Mouse (Mus musculus) hindbrain, embryonic 13.5 days (tissue): ENCODE measurements at regions not wholly inside any gene's neighbourhood (a gene's known extent, or its start where the extent isn't known, plus 50 kb on each side); places are given as distances from the start of the nearest gene placed in this dataset.

Source experiments
- ATAC-seq: fragments of 200-750 bp; cut with Nextera tagmentation; 2 replicates; pipeline ENCODE4 v1.8.0; 2017; ENCODE audit warnings: moderate TSS enrichment; ENCODE audit not compliant: low FRiP score
- H3K27ac ChIP-seq: fragments of 300-500 bp; sonication (generic); 2 replicates; pipeline ENCODE4 v1.5.1; 2015; ENCODE audit warnings: inconsistent platforms, mild to moderate bottlenecking, moderate library complexity
- H3K27me3 ChIP-seq: fragments of 300-500 bp; sonication (generic); 2 replicates; pipeline ENCODE4 v1.6.1; 2015; ENCODE audit warnings: mild to moderate bottlenecking, inconsistent platforms
- H3K36me3 ChIP-seq: fragments of 300-500 bp; sonication (generic); 2 replicates; pipeline ENCODE4 v1.6.1; 2015; ENCODE audit warnings: mild to moderate bottlenecking, inconsistent platforms
- H3K4me1 ChIP-seq: fragments of 300-500 bp; sonication (generic); replicated peaks from 2 replicates; pipeline ENCODE4 v1.6.1; 2015; ENCODE audit warnings: inconsistent platforms
- H3K4me2 ChIP-seq: fragments of 300-500 bp; sonication (generic); 2 replicates; pipeline ENCODE4 v1.6.1; 2015; ENCODE audit warnings: inconsistent platforms, mild to moderate bottlenecking, moderate library complexity
- H3K4me3 ChIP-seq: fragments of 300-500 bp; sonication (generic); 2 replicates; pipeline ENCODE4 v1.5.1; 2015; ENCODE audit warnings: mild to moderate bottlenecking, inconsistent platforms
- H3K9ac ChIP-seq: fragments of 300-500 bp; sonication (generic); 2 replicates; pipeline ENCODE4 v1.6.1; 2015; ENCODE audit warnings: mild to moderate bottlenecking, inconsistent platforms
- H3K9me3 ChIP-seq: fragments of 300-500 bp; sonication (generic); 2 replicates; pipeline ENCODE4 v1.6.1; 2016; ENCODE audit warnings: inconsistent platforms
- WGBS: fragments of 180-500 bp; shearing (Covaris S2); methylation state at CpG from one replicate; pipeline ENCODE4 v1.1.7; 2015; 5-methylcytosine and 5-hydroxymethylcytosine counted together

- 86% methylated on average over 3 of the region's 3 CpGs for WGBS
- Histone ChIP-seq H3K4me1 (no peaks in the 10 kb centered on the region), H3K4me2 (no peak overlapping the region), H3K4me3 (no peak overlapping the region), H3K27ac (no peak overlapping the region), H3K9ac (no peak overlapping the region), H3K36me3 (no peaks in the 10 kb centered on the region), H3K9me3 (no peaks in the 10 kb centered on the region), H3K27me3 (no peaks in the 10 kb centered on the region)
- ATAC-seq = no peak
Observed at GRCm38 (mm10) chr15:6072920-6073319, 226.7 kb upstream of the Dab2 start.

- 43% methylated on average over 8 of the region's 8 CpGs for WGBS
- Histone ChIP-seq H3K9me3 (no peaks in the 10 kb centered on the region), H3K4me2 (no peak overlapping the region), H3K27me3 (no peaks in the 10 kb centered on the region), H3K27ac (no peak overlapping the region), H3K9ac (no peak overlapping the region), H3K36me3 (no peaks in the 10 kb centered on the region), H3K4me3 (no peak overlapping the region), H3K4me1 (no peaks in the 10 kb centered on the region)
- ATAC-seq = peak; percentile 82
Observed at GRCm38 (mm10) chr15:6080714-6081635, 218.6 kb upstream of the Dab2 start.

GRCm38 (mm10) chr15:6087208-6087607 lies 212.4 kb upstream of the Dab2 start:
- no peaks in the 10 kb centered on the region for H3K9me3 ChIP-seq
- H3K4me1 ChIP-seq = no peaks in the 10 kb centered on the region
- H3K4me2 ChIP-seq = no peak overlapping the region
- H3K9ac ChIP-seq = no peak overlapping the region
- H3K4me3 ChIP-seq = no peak overlapping the region
- WGBS = 84% methylated on average over 3 of the region's 3 CpGs
- no peak for ATAC-seq
- no peaks in the 10 kb centered on the region for H3K36me3 ChIP-seq
- H3K27me3 ChIP-seq = no peaks in the 10 kb centered on the region
- no peak overlapping the region for H3K27ac ChIP-seq

GRCm38 (mm10) chr15:6088498-6088897 lies 211.1 kb upstream of the Dab2 start:
- H3K4me1 ChIP-seq = no peaks in the 10 kb centered on the region
- H3K9ac ChIP-seq = no peak overlapping the region
- no peak overlapping the region for H3K4me3 ChIP-seq
- no peak overlapping the region for H3K27ac ChIP-seq
- ATAC-seq = no peak
- no peaks in the 10 kb centered on the region for H3K27me3 ChIP-seq
- no peaks in the 10 kb centered on the region for H3K9me3 ChIP-seq
- H3K36me3 ChIP-seq = no peaks in the 10 kb centered on the region
- no peak overlapping the region for H3K4me2 ChIP-seq
- 84% methylated on average over 4 of the region's 4 CpGs for WGBS

- Histone ChIP-seq H3K9me3 (no peaks in the 10 kb centered on the region), H3K27me3 (no peaks in the 10 kb centered on the region), H3K27ac (no peak overlapping the region), H3K4me2 (no peak overlapping the region), H3K4me3 (no peak overlapping the region), H3K4me1 (no peaks in the 10 kb centered on the region), H3K9ac (no peak overlapping the region), H3K36me3 (no peaks in the 10 kb centered on the region)
- WGBS = 84% methylated on average over 3 of the region's 3 CpGs
- ATAC-seq = no peak
Observed at GRCm38 (mm10) chr15:6129697-6130096, 169.9 kb upstream of the Dab2 start.

GRCm38 (mm10) chr15:6132216-6132615 lies 167.4 kb upstream of the Dab2 start:
- Histone ChIP-seq H3K4me3 (no peak overlapping the region), H3K27ac (no peak overlapping the region), H3K9me3 (peaks cover 5% of the 10 kb centered on the region; the same call in 1 of the 2 replicates), H3K27me3 (no peaks in the 10 kb centered on the region), H3K9ac (no peak overlapping the region), H3K36me3 (no peaks in the 10 kb centered on the region), H3K4me2 (no peak overlapping the region), H3K4me1 (no peaks in the 10 kb centered on the region)
- ATAC-seq = no peak

GRCm38 (mm10) chr15:6145071-6145470 lies 154.5 kb upstream of the Dab2 start:
- no peak overlapping the region for H3K4me2 ChIP-seq
- 93% methylated on average over 2 of the region's 2 CpGs for WGBS
- no peak overlapping the region for H3K27ac ChIP-seq
- H3K36me3 ChIP-seq = no peaks in the 10 kb centered on the region
- H3K27me3 ChIP-seq = no peaks in the 10 kb centered on the region
- H3K9ac ChIP-seq = no peak overlapping the region
- no peaks in the 10 kb centered on the region for H3K9me3 ChIP-seq
- no peaks in the 10 kb centered on the region for H3K4me1 ChIP-seq
- H3K4me3 ChIP-seq = no peak overlapping the region
- no peak for ATAC-seq

- H3K4me1 ChIP-seq = no peaks in the 10 kb centered on the region
- H3K4me3 ChIP-seq = no peak overlapping the region
- H3K9ac ChIP-seq = no peak overlapping the region
- ATAC-seq = no peak
- no peak overlapping the region for H3K27ac ChIP-seq
- no peaks in the 10 kb centered on the region for H3K27me3 ChIP-seq
- 78% methylated on average over 9 of the region's 9 CpGs for WGBS
- no peaks in the 10 kb centered on the region for H3K9me3 ChIP-seq
- no peak overlapping the region for H3K4me2 ChIP-seq
- no peaks in the 10 kb centered on the region for H3K36me3 ChIP-seq
Observed at GRCm38 (mm10) chr15:6154706-6155105, 144.9 kb upstream of the Dab2 start.

GRCm38 (mm10) chr15:6180261-6180660 lies 119.3 kb upstream of the Dab2 start:
- H3K4me1 ChIP-seq = no peaks in the 10 kb centered on the region
- H3K27ac ChIP-seq = no peak overlapping the region
- no peaks in the 10 kb centered on the region for H3K36me3 ChIP-seq
- WGBS = 87% methylated on average over 1 of the region's 1 CpGs
- H3K9me3 ChIP-seq = no peaks in the 10 kb centered on the region
- ATAC-seq = no peak
- no peak overlapping the region for H3K4me3 ChIP-seq
- no peak overlapping the region for H3K4me2 ChIP-seq
- no peak overlapping the region for H3K9ac ChIP-seq
- H3K27me3 ChIP-seq = no peaks in the 10 kb centered on the region

GRCm38 (mm10) chr15:6183627-6184026 lies 116.0 kb upstream of the Dab2 start:
- H3K9me3 ChIP-seq = no peaks in the 10 kb centered on the region
- no peaks in the 10 kb centered on the region for H3K36me3 ChIP-seq
- no peak overlapping the region for H3K4me2 ChIP-seq
- no peak overlapping the region for H3K9ac ChIP-seq
- H3K4me3 ChIP-seq = no peak overlapping the region
- no peaks in the 10 kb centered on the region for H3K27me3 ChIP-seq
- H3K4me1 ChIP-seq = no peaks in the 10 kb centered on the region
- H3K27ac ChIP-seq = no peak overlapping the region
- no peak for ATAC-seq
- 80% methylated on average over 3 of the region's 3 CpGs for WGBS

- H3K27me3 ChIP-seq = no peaks in the 10 kb centered on the region
- no peak overlapping the region for H3K9ac ChIP-seq
- H3K4me3 ChIP-seq = no peak overlapping the region
- no peaks in the 10 kb centered on the region for H3K36me3 ChIP-seq
- no peak overlapping the region for H3K27ac ChIP-seq
- H3K4me2 ChIP-seq = no peak overlapping the region
- H3K9me3 ChIP-seq = no peaks in the 10 kb centered on the region
- ATAC-seq = no peak
- H3K4me1 ChIP-seq = no peaks in the 10 kb centered on the region
Observed at GRCm38 (mm10) chr15:6191845-6192244, 107.7 kb upstream of the Dab2 start.

- no peak overlapping the region for H3K27ac ChIP-seq
- H3K9me3 ChIP-seq = no peaks in the 10 kb centered on the region
- WGBS = 76% methylated on average over 2 of the region's 2 CpGs
- H3K4me1 ChIP-seq = no peaks in the 10 kb centered on the region
- ATAC-seq = no peak
- no peaks in the 10 kb centered on the region for H3K36me3 ChIP-seq
- no peak overlapping the region for H3K4me3 ChIP-seq
- H3K4me2 ChIP-seq = no peak overlapping the region
- H3K9ac ChIP-seq = no peak overlapping the region
- no peaks in the 10 kb centered on the region for H3K27me3 ChIP-seq
Observed at GRCm38 (mm10) chr15:6207239-6207638, 92.3 kb upstream of the Dab2 start.

- peak; percentile 63; the same call in 1 of the 2 replicates for ATAC-seq
- WGBS = 9% methylated on average over 2 of the region's 2 CpGs
- no peak overlapping the region for H3K4me2 ChIP-seq
- no peak overlapping the region for H3K4me3 ChIP-seq
- H3K9ac ChIP-seq = no peak overlapping the region
- H3K27me3 ChIP-seq = no peaks in the 10 kb centered on the region
- H3K9me3 ChIP-seq = no peaks in the 10 kb centered on the region
- no peaks in the 10 kb centered on the region for H3K4me1 ChIP-seq
- no peak overlapping the region for H3K27ac ChIP-seq
- no peaks in the 10 kb centered on the region for H3K36me3 ChIP-seq
Observed at GRCm38 (mm10) chr15:6209301-6209700, 90.3 kb upstream of the Dab2 start.
